8 mouse cellular contexts compared by ENCODE assay signal in genomic region chr19:16434879-16435278, GRCm38 (mm10). TPM values are rescaled to one million over a fixed set of nuclear protein-coding genes. Genes with fewer than 3 reads are reported as not detected.
A peak's percentile ranks its signal among the peaks of the same experiment; 100 is the strongest.
DNase-seq lines count a peak whose midpoint lies in the region; ATAC-seq lines count a peak whose summit lies in the region.

No protein-coding gene starts in this region.

- H3K4me2 ChIP-seq in heart, embryonic 15.5 days = peak overlapping the region; percentile 77
- peak overlapping the region; percentile 63; the same call in 1 of the 2 replicates for H3K4me2 ChIP-seq in limb, embryonic 11.5 days (ENCODE audit: low read depth, severe bottlenecking)
- peak overlapping the region; percentile 67 for H3K4me2 ChIP-seq in midbrain, embryonic 11.5 days

- no peak overlapping the region for H3K9ac ChIP-seq in heart, embryonic 15.5 days
- H3K9ac ChIP-seq in limb, embryonic 11.5 days (ENCODE audit: low read length) = no peak overlapping the region
- no peak overlapping the region for H3K9ac ChIP-seq in midbrain, embryonic 11.5 days (ENCODE audit: low read length)

- no peak overlapping the region for H3K27ac ChIP-seq in heart, embryonic 15.5 days
- H3K27ac ChIP-seq in limb, embryonic 11.5 days (replicated peaks; ENCODE audit: low read depth, low read length) = no peak overlapping the region
- H3K27ac ChIP-seq in midbrain, embryonic 11.5 days (ENCODE audit: low read depth, low read length) = no peak overlapping the region

- DNase-seq in CD4-positive helper T cell, adult 2 months (ENCODE audit: low read depth, low spot score) = peak; percentile 21
- DNase-seq in c-Kit-positive CD71-positive TER-119-negative erythroid progenitor cells, embryonic 14.5 days (ENCODE audit: low read depth) = peak; percentile 58
- no peak for DNase-seq in limb, embryonic 11.5 days (ENCODE audit: low spot score)
- DNase-seq in midbrain, embryonic 11.5 days (ENCODE audit: low spot score, missing footprints) = no peak
- DNase-seq in right cerebral cortex, postnatal 10 days (ENCODE audit: low spot score in 2 of 2) = no peak
- no peak for DNase-seq in layer of hippocampus, postnatal 25 days (ENCODE audit: extremely low spot score in 1 of 2, low spot score in 1 of 2)
- no peak for DNase-seq in right cerebral cortex, postnatal 4 days

- peak overlapping the region; percentile 53 for H3K4me3 ChIP-seq in heart, embryonic 15.5 days
- no peak overlapping the region for H3K4me3 ChIP-seq in limb, embryonic 11.5 days (ENCODE audit: low read depth, low read length)
- H3K4me3 ChIP-seq in midbrain, embryonic 11.5 days (ENCODE audit: low read depth, low read length) = no peak overlapping the region

- H3K4me1 ChIP-seq in heart, embryonic 15.5 days (replicated peaks) = peaks cover 37% of the 10 kb centered on the region
- peaks cover 10% of the 10 kb centered on the region; the same call in 1 of the 2 replicates for H3K4me1 ChIP-seq in limb, embryonic 11.5 days (ENCODE audit: control insufficient read depth, insufficient read depth, low read length)
- H3K4me1 ChIP-seq in midbrain, embryonic 11.5 days (ENCODE audit: control insufficient read depth, insufficient read depth, low read length) = peaks cover 19% of the 10 kb centered on the region

- H3K9me3 ChIP-seq in heart, embryonic 15.5 days (replicated peaks) = no peaks in the 10 kb centered on the region
- H3K9me3 ChIP-seq in limb, embryonic 11.5 days (ENCODE audit: control insufficient read depth, low read length) = no peaks in the 10 kb centered on the region
- no peaks in the 10 kb centered on the region for H3K9me3 ChIP-seq in midbrain, embryonic 11.5 days (ENCODE audit: control insufficient read depth, low read length)

- peaks cover 29% of the 10 kb centered on the region for H3K27me3 ChIP-seq in heart, embryonic 15.5 days
- peaks cover 21% of the 10 kb centered on the region for H3K27me3 ChIP-seq in limb, embryonic 11.5 days (ENCODE audit: control insufficient read depth, insufficient read depth, low read length)
- peaks cover 34% of the 10 kb centered on the region for H3K27me3 ChIP-seq in midbrain, embryonic 11.5 days (ENCODE audit: control insufficient read depth, insufficient read depth, low read length)

- WGBS in heart, embryonic 15.5 days = 16% methylated on average over 9 of the region's 9 CpGs
- 37% methylated on average over 9 of the region's 9 CpGs for WGBS in limb, embryonic 11.5 days
- 27% methylated on average over 9 of the region's 9 CpGs for WGBS in midbrain, embryonic 11.5 days

- ATAC-seq in heart, embryonic 15.5 days (replicated peaks; ENCODE audit: insufficient number of reproducible peaks, insufficient read depth, low FRiP score, low read depth) = no peak
- ATAC-seq in limb, embryonic 11.5 days (ENCODE audit: insufficient number of reproducible peaks, low FRiP score, low TSS enrichment, low read depth) = no peak
- ATAC-seq in midbrain, embryonic 11.5 days (ENCODE audit: low FRiP score) = no peak

- H3K36me3 ChIP-seq in heart, embryonic 15.5 days = no peaks in the 10 kb centered on the region
- no peaks in the 10 kb centered on the region for H3K36me3 ChIP-seq in limb, embryonic 11.5 days (ENCODE audit: control insufficient read depth, insufficient read depth, low read length)
- H3K36me3 ChIP-seq in midbrain, embryonic 11.5 days (ENCODE audit: control insufficient read depth, insufficient read depth, low read length) = no peaks in the 10 kb centered on the region

RNA-seq across cellular contexts. Expression of gene Gna14, which starts 0.7 kb away (rescaled TPM):
- 1.3 and 2.7 TPM in 2 replicates for polyA plus RNA-seq in heart, embryonic 15.5 days (2015; fragmentation: Nextera tagmentation; extraction: Ambion mirVana)
- polyA plus RNA-seq in limb, embryonic 11.5 days (2014; fragmentation: Nextera tagmentation; extraction: Ambion mirVana) = 0.13 and 0.30 TPM in 2 replicates
- polyA plus RNA-seq in midbrain, embryonic 11.5 days (2014; fragmentation: Nextera tagmentation; extraction: Ambion mirVana) = 0.18 and 0.51 TPM in 2 replicates
- 1 to 10 TPM; 2.0 to 2.3 TPM for total RNA-seq in layer of hippocampus, postnatal 25 days (2021)

Comparison
In these comparisons a context has a peak if more than half of its experiments do, and no peak if none do; other contexts are left out.
1. DNase-seq: peak in CD4-positive helper T cell, adult 2 months (single experiment) and c-Kit-positive CD71-positive TER-119-negative erythroid progenitor cells, embryonic 14.5 days (single experiment); none in limb, embryonic 11.5 days (single experiment), midbrain, embryonic 11.5 days (single experiment), right cerebral cortex, postnatal 10 days (0 of 2), layer of hippocampus, postnatal 25 days (0 of 2) and right cerebral cortex, postnatal 4 days (single experiment).
2. Peak in every context shown above with its lines, with median percentiles within 50 percentile points of each other: H3K4me2 ChIP-seq.